Mouse (Mus musculus): ENCODE results near the gene Col5a1.

Col5a1 gene

DNA sequence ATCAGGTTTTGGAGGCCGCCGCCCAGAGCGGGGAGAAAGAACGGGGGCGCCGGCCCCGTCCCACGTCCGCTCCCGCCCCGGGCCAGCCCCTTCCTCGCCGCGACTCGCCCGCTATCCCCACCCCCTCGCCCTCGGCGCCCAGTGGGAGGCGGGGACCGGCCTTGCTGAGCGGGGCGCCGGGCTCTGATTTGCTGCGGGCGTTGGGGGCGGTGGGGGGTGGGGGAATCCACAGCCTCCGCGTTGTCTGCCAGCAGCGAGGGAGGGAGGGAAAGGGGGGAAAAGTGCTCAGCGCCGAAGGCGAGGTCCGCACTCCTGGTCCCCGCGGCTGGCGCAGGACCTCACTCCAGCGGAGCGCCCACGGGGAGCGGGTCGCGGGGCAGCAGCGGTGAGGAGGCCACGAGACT is at the start of gene Col5a1:
TSS of gene Col5a1 (plus strand) at position 278 of the 404 bp plus-strand sequence.
- DNase-seq (ENCODE audit: low spot score in 2 of 2), result peak in 1 of 2 experiments; percentile 3

DNA sequence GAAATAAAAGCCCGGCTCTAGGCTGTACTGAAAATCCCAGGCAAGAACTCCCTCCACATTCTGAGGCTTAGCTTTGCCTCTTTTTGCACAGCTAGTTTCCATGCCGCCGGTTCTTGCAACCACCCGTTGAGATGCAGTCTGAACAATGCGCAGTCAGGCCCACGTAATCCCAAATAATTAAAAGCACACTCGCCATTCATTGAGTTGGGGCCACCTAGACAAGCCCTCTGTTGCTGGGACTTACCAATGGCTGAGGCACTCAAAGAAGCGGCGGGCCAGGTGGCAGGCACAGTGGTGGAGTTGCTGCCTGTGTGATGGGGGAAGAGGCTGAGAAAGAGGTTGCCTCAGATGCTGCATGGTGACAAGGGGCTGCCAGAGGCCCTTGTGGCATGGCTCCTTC is 48.1 kb upstream of the Col5a1 start:
- no peak for DNase-seq (ENCODE audit: low spot score in 2 of 2)

DNA sequence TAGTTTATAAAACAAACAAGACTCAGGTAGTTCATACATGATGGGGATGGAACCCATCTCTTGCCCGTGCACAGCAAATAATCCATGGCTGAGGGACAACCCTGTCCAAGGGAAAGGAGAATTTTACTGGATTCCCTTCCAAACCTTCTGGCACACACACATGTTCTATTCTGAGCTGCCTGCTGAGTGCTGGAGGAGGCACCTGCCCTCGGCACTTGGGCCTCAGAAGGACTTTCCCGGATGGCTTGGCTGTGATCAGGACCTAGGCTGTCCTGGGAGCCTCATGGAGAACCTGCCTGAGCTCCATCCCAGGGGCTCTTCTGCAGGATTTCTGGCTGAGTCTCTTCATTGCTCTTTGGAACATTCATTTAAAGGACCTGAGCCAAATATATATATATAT is 45.3 kb upstream of the Col5a1 start:
- DNase-seq (ENCODE audit: low spot score in 2 of 2), result no peak

GRCm38 (mm10) chr2:27842893-27843292 is 43.3 kb upstream of the Col5a1 start:
- no peak for DNase-seq (ENCODE audit: low spot score in 2 of 2)

- DNase-seq (ENCODE audit: low spot score in 2 of 2), result no peak
Measured at GRCm38 (mm10) chr2:27844885-27845284, 41.3 kb upstream of the Col5a1 start.

DNA sequence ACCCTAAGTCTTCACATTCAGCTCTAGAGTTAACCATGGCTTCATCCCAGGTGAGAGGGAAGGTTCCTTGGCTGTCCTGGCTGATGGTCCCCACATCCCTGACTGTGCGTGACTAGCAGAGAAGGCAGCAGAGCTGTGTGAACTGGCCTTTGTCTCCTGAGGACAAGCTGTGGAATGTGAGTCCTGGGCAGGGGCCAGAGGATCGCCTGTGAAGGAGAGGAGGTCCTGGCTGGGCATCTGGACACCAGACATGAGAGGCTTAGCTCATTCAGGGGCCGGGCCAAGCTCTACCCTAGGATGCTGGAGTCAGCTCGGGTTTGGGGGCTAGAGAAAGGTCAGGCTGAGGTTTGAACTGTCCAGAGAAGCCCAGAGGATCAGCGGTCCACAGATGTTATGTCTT is 39.2 kb upstream of the Col5a1 start:
- DNase-seq (ENCODE audit: low spot score in 2 of 2), result no peak

- DNase-seq (ENCODE audit: low spot score in 2 of 2), result no peak
Measured at GRCm38 (mm10) chr2:27847851-27848435, 38.3 kb upstream of the Col5a1 start.

DNA sequence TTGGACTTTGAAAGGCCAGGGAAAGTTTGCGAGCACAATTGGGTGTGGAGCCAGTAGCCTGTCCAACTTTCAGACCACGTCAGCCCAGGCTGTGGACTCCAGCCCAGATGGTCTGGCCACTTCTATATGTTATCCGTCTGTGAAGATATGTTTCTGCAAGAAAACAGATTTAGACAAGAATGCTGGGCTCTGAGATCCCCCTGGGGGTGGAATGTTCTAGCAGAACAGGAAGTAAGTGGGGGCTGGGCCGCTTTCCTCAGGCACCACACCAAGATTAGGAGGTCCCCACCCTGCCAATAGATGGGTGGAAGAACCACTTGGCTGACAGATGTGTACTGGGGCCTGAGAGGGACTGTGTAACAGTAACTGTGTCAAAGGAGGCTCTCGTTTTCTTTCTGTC is 37.8 kb upstream of the Col5a1 start:
- no peak for DNase-seq (ENCODE audit: low spot score in 2 of 2)

DNA sequence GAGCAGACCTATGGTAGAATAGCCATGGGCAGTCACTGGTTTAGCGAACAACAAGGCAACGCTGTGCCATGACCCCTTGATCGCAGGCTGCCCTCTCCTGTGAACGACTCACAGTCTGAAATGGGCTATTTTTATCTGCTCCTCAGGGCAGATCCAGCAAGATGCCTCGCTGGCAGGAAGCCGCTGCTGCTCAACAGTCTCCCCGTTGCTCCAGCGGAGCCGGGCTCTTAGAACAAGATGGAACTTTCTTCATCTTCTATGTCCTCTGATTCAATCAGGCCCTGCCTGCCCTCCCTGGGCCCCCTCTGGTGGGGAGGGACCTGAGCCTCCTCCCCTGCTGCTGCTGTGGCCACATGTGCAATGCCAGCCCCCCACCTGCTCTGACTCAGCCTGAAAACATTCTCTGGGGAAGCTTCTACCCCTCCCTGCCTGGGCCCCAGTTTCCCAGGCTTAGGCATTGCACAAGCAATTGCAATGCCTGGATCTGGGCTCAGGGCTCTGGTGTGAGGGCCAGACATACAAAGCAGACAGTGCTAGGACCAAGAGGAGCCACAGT is 27.8 kb upstream of the Col5a1 start:
- no peak for DNase-seq (ENCODE audit: low spot score in 2 of 2)

GRCm38 (mm10) chr2:27861576-27862238 is 24.5 kb upstream of the Col5a1 start:
- DNase-seq (ENCODE audit: low spot score in 2 of 2), result no peak

- no peak for DNase-seq (ENCODE audit: low spot score in 2 of 2)
Measured at GRCm38 (mm10) chr2:27864491-27865365, 21.5 kb upstream of the Col5a1 start.

GRCm38 (mm10) chr2:27870586-27870985 is 15.6 kb upstream of the Col5a1 start:
- DNase-seq (ENCODE audit: low spot score in 2 of 2), result no peak

- DNase-seq (ENCODE audit: low spot score in 2 of 2), result no peak
Measured at GRCm38 (mm10) chr2:27871056-27871455, 15.2 kb upstream of the Col5a1 start.

GRCm38 (mm10) chr2:27872276-27872675 is 13.9 kb upstream of the Col5a1 start:
- no peak for DNase-seq (ENCODE audit: low spot score in 2 of 2)

DNA sequence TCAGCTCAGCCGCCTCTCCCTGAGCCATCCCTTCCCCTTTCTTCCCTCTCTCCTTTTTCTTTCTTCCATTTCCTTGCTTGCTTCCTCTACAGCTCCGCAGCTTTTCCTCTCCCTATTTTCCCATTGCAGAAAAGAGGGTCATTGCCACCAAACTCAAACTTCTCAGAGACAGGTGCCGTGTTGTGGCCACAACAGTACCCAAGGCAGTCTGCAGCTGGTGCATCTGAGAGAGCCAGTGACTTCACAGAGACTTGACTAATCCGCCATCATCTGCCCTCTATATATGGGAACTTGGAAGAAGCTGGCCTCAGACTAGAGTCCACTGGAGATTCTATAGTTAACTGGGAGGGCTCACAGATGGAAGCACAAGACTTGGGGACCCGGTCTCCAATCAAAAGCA is 13.2 kb upstream of the Col5a1 start:
- no peak for DNase-seq (ENCODE audit: low spot score in 2 of 2)

- DNase-seq (ENCODE audit: low spot score in 2 of 2), result no peak
Measured at GRCm38 (mm10) chr2:27874596-27874995, 11.6 kb upstream of the Col5a1 start.

DNA sequence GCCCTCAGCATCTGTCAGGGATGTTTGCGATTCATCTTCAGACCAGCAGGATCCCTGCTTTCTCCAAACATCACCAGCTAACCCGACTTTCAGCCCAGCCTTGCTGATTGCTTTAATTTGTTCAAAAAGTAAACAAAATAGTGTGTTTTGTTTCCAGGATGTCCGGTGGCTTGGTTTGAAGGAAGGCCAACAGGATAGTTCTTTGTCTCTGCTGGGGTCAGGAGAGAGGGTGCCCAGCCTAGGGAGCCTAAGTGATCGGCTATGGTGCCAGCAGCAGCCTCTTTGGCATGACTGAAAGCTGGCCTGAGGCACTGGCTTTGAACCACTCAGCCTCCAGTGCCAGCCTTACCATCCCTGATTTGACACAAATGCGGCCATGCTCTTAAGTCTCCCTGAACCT is 11.0 kb upstream of the Col5a1 start:
- DNase-seq (ENCODE audit: low spot score in 2 of 2), result no peak

DNA sequence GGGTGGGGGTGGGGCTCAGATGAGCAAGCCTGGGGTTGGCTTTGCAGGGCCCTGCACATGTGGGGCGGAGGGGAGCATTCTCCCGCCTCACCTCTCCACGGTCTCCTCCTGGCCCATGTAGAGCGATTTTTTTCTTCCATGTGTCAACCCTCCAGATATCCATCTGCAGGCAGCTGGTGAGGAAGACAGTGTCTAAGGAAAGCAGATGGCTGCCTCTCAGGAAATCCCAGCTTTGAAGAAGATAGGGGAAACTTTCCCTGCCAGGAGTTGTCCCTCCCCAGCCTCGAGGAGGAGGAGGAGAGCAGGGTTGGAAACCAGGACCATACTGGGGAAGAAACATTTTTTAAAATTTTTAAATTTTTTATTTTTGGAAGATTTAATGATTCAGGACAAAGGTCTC is 10.4 kb upstream of the Col5a1 start:
- DNase-seq (ENCODE audit: low spot score in 2 of 2), result no peak

- DNase-seq (ENCODE audit: low spot score in 2 of 2), result no peak
Measured at GRCm38 (mm10) chr2:27876724-27877504, 9.3 kb upstream of the Col5a1 start.

- DNase-seq (ENCODE audit: low spot score in 2 of 2), result no peak
Measured at GRCm38 (mm10) chr2:27878066-27878465, 8.2 kb upstream of the Col5a1 start.

- no peak for DNase-seq (ENCODE audit: low spot score in 2 of 2)
Measured at GRCm38 (mm10) chr2:27883276-27883675, 2.9 kb upstream of the Col5a1 start.

Data from spleen, postnatal 14 days (tissue).